Mouse (Mus musculus): Measurements from ENCODE around the gene Cnn2.

DNA sequence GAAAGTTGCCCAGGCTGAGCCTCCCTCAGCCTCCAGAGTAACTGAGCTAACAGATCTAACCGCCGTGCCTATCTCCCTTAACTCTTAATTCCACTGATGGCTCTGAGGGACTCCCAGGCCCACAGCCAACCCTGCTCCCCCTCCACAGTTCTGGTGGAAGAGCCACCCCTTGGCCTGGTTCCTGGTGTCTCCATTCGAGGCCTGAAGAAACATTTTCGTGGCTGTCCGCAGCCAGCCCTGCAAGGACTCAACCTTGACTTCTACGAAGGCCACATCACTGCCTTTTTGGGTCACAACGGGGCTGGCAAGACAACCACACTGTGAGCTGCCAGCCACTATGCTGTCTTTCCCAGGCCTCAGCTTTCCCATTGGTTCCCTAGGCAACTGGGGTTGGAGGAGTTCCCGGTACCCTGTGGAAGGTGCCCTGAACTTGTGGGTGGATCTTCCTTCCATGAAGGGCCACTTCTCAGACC, 15.9 kb downstream of the Cnn2 start:
- TF ChIP-seq CTCF (conservative IDR thresholded peaks at IDR 0.05; ENCODE audit: insufficient read depth, insufficient read length, low read depth, low read length) (no peak), POLR2A (IDR thresholded peaks at IDR 0.05; ENCODE audit: low read depth, low read length) (no peak)

All from kidney, adult 2 months (tissue).